Mouse (Mus musculus): ENCODE results near the gene Stoml3.

DNA sequence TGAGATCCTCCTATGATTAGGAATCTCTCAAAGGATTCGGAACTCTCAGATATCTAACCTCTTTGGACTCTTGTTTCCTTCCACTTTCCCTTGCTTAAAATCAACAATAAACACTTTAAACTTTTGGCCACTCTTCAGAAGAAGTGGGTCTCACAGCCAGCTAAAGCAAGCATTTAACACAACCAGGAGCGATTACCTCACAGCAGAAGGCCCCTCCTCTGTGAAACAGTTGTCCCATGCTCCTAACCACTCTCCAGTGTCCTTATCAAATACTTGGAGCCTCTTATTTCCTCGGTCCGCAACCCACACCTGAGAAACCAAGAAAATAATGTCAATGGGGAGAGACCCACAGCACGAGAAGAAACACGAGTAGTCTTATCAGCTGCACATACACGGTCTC, 35.1 kb upstream of the Stoml3 start:
- TF ChIP-seq CTCF (conservative IDR thresholded peaks at IDR 0.05; ENCODE audit: low read length) (no peak), POU5F1 (IDR thresholded peaks at IDR 0.05; ENCODE audit: borderline replicate concordance, low read length) (no peak), NANOG (IDR thresholded peaks at IDR 0.05; ENCODE audit: borderline replicate concordance, low read length) (no peak)

Measured in E14TG2a.4 (cell line).